15 mouse cellular contexts compared by ENCODE assay signal in genomic region chr11:45140490-45140889, GRCm38 (mm10).
"Had no signal": no experiment of that assay in that cellular context is flagged by ENCODE, and none has a peak within 500 bp of the region (broad histone marks: within the 10 kb centered on the region; RNA-seq: fewer than 3 reads in every experiment).

No protein-coding gene starts in this region.

- H3K36me3 ChIP-seq: liver, embryonic 12.5 days; midbrain, embryonic 10.5 days; midbrain, embryonic 12.5 days; neural tube, embryonic 13.5 days; neural tube, embryonic 15.5 days had no signal

- DNase-seq: lung, adult 18-20 months; lung, embryonic 14.5 days; lung, postnatal 14 days; lung, postnatal 36 days; midbrain, embryonic 14.5 days; right cerebral cortex, postnatal 14 days; thymus, adult 18-20 months; thymus, postnatal 14 days; thymus, postnatal 36 days had no signal

- H3K27me3 ChIP-seq: liver, embryonic 12.5 days; midbrain, embryonic 12.5 days; neural tube, embryonic 13.5 days; neural tube, embryonic 15.5 days had no signal

- ATAC-seq: liver, embryonic 12.5 days; midbrain, embryonic 16.5 days had no signal
